Mouse (Mus musculus): ENCODE results near the gene Ncs1.

GRCm38 (mm10) chr2:31263746-31264378, 18.2 kb downstream of the Ncs1 start:
- TF ChIP-seq CTCF (conservative IDR thresholded peaks at IDR 0.05; ENCODE audit: low read length) (no peak), POU5F1 (IDR thresholded peaks at IDR 0.05; ENCODE audit: borderline replicate concordance, low read length) (no peak)

Data from E14TG2a.4 (cell line).